ENCODE assay signal across 8 mouse cellular contexts in the genomic region with DNA sequence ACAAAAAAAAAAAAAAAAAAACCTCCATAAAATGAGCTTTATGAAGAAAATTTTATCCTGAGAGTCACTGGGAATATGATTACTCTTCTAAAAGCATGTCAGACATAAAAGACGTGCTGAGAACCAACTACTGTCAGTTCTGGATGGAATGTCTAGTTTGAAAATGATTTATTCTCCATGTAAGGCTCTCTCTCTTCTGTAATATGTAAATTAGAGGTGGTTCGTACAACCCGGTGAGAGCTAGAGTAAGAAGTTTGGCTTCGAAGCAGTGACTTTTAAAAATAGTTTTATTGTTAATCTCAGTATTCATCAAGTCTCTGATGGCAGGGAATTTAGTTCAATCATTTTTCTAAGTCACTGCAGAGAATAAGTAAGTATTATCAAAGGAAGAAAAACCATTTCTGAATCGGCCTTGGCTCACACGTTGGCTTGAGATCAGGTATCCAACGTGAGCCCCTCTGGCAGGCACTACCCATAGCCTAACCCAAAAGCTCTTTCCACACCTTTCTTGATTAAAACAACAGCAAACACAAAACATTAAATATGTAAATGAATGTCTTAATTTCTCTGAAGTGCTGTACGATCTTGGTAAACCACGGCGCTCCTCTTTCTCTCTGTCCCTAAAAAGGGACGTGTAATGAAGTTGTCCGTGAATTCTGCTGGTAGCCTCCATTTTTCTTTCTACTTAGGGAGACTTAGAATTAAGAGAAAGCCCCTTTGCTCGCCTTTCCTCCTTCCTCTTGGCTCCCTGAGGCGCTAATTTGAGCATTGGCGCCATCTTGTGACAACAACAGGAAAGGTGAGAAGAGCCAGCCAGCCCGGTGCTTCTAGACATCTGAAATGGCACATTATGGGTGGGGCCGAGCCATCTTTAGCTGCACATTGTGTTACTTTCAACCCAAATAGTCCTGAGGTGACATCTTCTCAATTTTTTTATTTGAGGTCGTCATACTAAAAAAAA. TPM values are rescaled to one million over a fixed set of nuclear protein-coding genes. Genes with fewer than 3 reads are reported as not detected.
DNase-seq lines count a peak whose midpoint lies in the region; ATAC-seq and TF ChIP-seq lines count a peak whose summit lies in the region.

No protein-coding gene starts in this region.

- H3K4me3 ChIP-seq in MEL (ENCODE audit: control insufficient read depth in 1 of 2, insufficient read depth in 1 of 2, low read depth in 2 of 2, low read length in 2 of 2): peak overlapping the region; percentile 68 to 71
- peak overlapping the region; percentile 24; the same call in 1 of the 2 replicates for H3K4me3 ChIP-seq in hindbrain, embryonic 10.5 days
- peak overlapping the region; percentile 13 for H3K4me3 ChIP-seq in lung, embryonic 15.5 days
- no peak overlapping the region for H3K4me3 ChIP-seq in thymus, adult 2 months (ENCODE audit: control insufficient read depth, insufficient read depth, low read length)

- no peaks in the 10 kb centered on the region for H3K79me2 ChIP-seq in MEL (ENCODE audit: control insufficient read depth, insufficient read depth, low read length, poor library complexity)

- 30% methylated on average over 18 of the region's 18 CpGs for WGBS in hindbrain, embryonic 10.5 days
- 17% methylated on average over 18 of the region's 18 CpGs for WGBS in lung, embryonic 15.5 days
- 24% methylated on average over 18 of the region's 18 CpGs for WGBS in thymus, adult 2 months

- no peaks in the 10 kb centered on the region for H3K27me3 ChIP-seq in MEL (ENCODE audit: control insufficient read depth in 1 of 2, insufficient read depth in 2 of 2, low read length in 2 of 2)
- no peaks in the 10 kb centered on the region for H3K27me3 ChIP-seq in hindbrain, embryonic 10.5 days (ENCODE audit: insufficient read depth, poor library complexity, severe bottlenecking)
- H3K27me3 ChIP-seq in lung, embryonic 15.5 days: no peaks in the 10 kb centered on the region
- H3K27me3 ChIP-seq in thymus, adult 2 months (ENCODE audit: control insufficient read depth, insufficient read depth, low read length): no peaks in the 10 kb centered on the region

- peak overlapping the region; percentile 65 for H3K27ac ChIP-seq in MEL (ENCODE audit: control insufficient read depth, low read depth, low read length)
- no peak overlapping the region for H3K27ac ChIP-seq in hindbrain, embryonic 10.5 days
- H3K27ac ChIP-seq in lung, embryonic 15.5 days: no peak overlapping the region
- H3K27ac ChIP-seq in thymus, adult 2 months (ENCODE audit: control insufficient read depth, insufficient read depth, low read length): no peak overlapping the region

- peaks cover 0 to 3% of the 10 kb centered on the region in 2 experiments; a peak in 1 of 4 replicates for H3K4me1 ChIP-seq in MEL (ENCODE audit: control insufficient read depth in 1 of 2, insufficient read depth in 2 of 2, low read length in 2 of 2)
- H3K4me1 ChIP-seq in hindbrain, embryonic 10.5 days (replicated peaks): 0 out of 2 replicates have a peak, but pooled peaks cover 2% of the 10 kb centered on the region
- peaks cover 4% of the 10 kb centered on the region; the same call in 1 of the 2 replicates for H3K4me1 ChIP-seq in lung, embryonic 15.5 days
- H3K4me1 ChIP-seq in thymus, adult 2 months (replicated peaks; ENCODE audit: control insufficient read depth, insufficient read depth, low read length): peaks cover 4% of the 10 kb centered on the region; the same call in 1 of the 2 replicates

- peak in 1 of 2 experiments; percentile 35; a peak in 1 of 4 replicates for TF ChIP-seq EP300 in MEL (IDR thresholded peaks at IDR 0.05; ENCODE audit: low read depth in 1 of 2, low read length in 2 of 2)

- peak; percentile 88 for ATAC-seq in frontal cortex, adult (ENCODE audit: low TSS enrichment)
- peak; percentile 74; the same call in 1 of the 2 replicates for ATAC-seq in lung, embryonic 15.5 days (ENCODE audit: borderline replicate concordance, extremely low read depth, low FRiP score, low TSS enrichment)

- DNase-seq in MEL (ENCODE audit: low read depth, low spot score): peak; percentile 93
- peak; percentile 42 for DNase-seq in cerebellum, adult 11-12 months
- DNase-seq in hindbrain, embryonic 10.5 days (ENCODE audit: low spot score): peak; percentile 78
- peak; percentile 75 for DNase-seq in layer of hippocampus, adult 9-10 months (ENCODE audit: low spot score)
- peak; percentile 41 for DNase-seq in ovary, adult 18-20 months (ENCODE audit: low spot score)
- DNase-seq in thymus, adult 2 months: peak; percentile 83

- H3K4me2 ChIP-seq in lung, embryonic 15.5 days: peak overlapping the region; percentile 32

- peaks cover 0 to 2% of the 10 kb centered on the region in 2 experiments; a peak in 2 of 4 replicates for H3K36me3 ChIP-seq in MEL (ENCODE audit: control insufficient read depth in 1 of 2, insufficient read depth in 2 of 2, low read length in 2 of 2)
- H3K36me3 ChIP-seq in hindbrain, embryonic 10.5 days: no peaks in the 10 kb centered on the region
- no peaks in the 10 kb centered on the region for H3K36me3 ChIP-seq in lung, embryonic 15.5 days
- H3K36me3 ChIP-seq in thymus, adult 2 months (ENCODE audit: control insufficient read depth, insufficient read depth, low read length): no peaks in the 10 kb centered on the region

- peak overlapping the region; percentile 83 for H3K9ac ChIP-seq in MEL (ENCODE audit: control insufficient read depth, low read depth, low read length, poor library complexity, severe bottlenecking)
- no peak overlapping the region for H3K9ac ChIP-seq in lung, embryonic 15.5 days

- TF ChIP-seq CTCF in MEL (IDR thresholded peaks at IDR 0.05 in 2 of 3, conservative IDR thresholded peaks at IDR 0.05 in 1 of 3; ENCODE audit: control insufficient read depth in 1 of 3, insufficient read depth in 1 of 3, low read depth in 2 of 3, low read length in 3 of 3, poor library complexity in 1 of 3, severe bottlenecking in 1 of 3): peak; percentile 67 to 98 (median 89)
- peak; percentile 49; the same call in 1 of the 2 replicates for TF ChIP-seq CTCF in thymus, adult 2 months (IDR thresholded peaks at IDR 0.05; ENCODE audit: borderline replicate concordance, control insufficient read depth, extremely low read depth, insufficient read depth, low read length, poor library complexity)

- TF ChIP-seq POLR2A in MEL (IDR thresholded peaks at IDR 0.05; ENCODE audit: control insufficient read depth in 1 of 2, insufficient read depth in 1 of 2, low read depth in 1 of 2, low read length in 2 of 2, poor library complexity in 1 of 2): no peak
- no peak for TF ChIP-seq POLR2A in thymus, adult 2 months (IDR thresholded peaks at IDR 0.05; ENCODE audit: control insufficient read depth, extremely low read depth, insufficient read depth, low read length, poor library complexity)

- H3K9me3 ChIP-seq in MEL (replicated peaks; ENCODE audit: insufficient read depth, low read length): no peaks in the 10 kb centered on the region
- H3K9me3 ChIP-seq in hindbrain, embryonic 10.5 days: no peaks in the 10 kb centered on the region
- H3K9me3 ChIP-seq in lung, embryonic 15.5 days: no peaks in the 10 kb centered on the region

- TF ChIP-seq RAD21 in MEL (IDR thresholded peaks at IDR 0.05; ENCODE audit: low read depth, low read length): peak; percentile 100

TF ChIP-seq in MEL, 35 proteins besides CTCF, POLR2A, EP300 and RAD21 (continues in another document):
- no peak for TF ChIP-seq JUND (IDR thresholded peaks at IDR 0.05; ENCODE audit: low read depth, low read length)
- TF ChIP-seq TCF12 (IDR thresholded peaks at IDR 0.05; ENCODE audit: low read depth, low read length): no peak
- peak; percentile 48; the same call in 1 of the 2 replicates for TF ChIP-seq RCOR1 (IDR thresholded peaks at IDR 0.05; ENCODE audit: low read depth, low read length)
- no peak for TF ChIP-seq POLR2AphosphoS2 (IDR thresholded peaks at IDR 0.05; ENCODE audit: low read length)
- no peak for TF ChIP-seq GABPA (IDR thresholded peaks at IDR 0.05; ENCODE audit: low read depth, low read length)
- 0 out of 2 replicates have a peak, but pooled peaks have one; percentile 38 for TF ChIP-seq MAX (IDR thresholded peaks at IDR 0.05; ENCODE audit: low read length)
- no peak for TF ChIP-seq TBP (IDR thresholded peaks at IDR 0.05; ENCODE audit: low read depth, low read length)
- no peak for TF ChIP-seq CHD1 (IDR thresholded peaks at IDR 0.05; ENCODE audit: low read depth, low read length)
- no peak for TF ChIP-seq UBTF (IDR thresholded peaks at IDR 0.05; ENCODE audit: borderline replicate concordance, insufficient read depth, low read depth, low read length)
- TF ChIP-seq GATA1 (IDR thresholded peaks at IDR 0.05; ENCODE audit: low read depth, low read length): no peak
- peak; percentile 50; the same call in 1 of the 2 replicates for TF ChIP-seq MAZ (IDR thresholded peaks at IDR 0.05; ENCODE audit: low read depth, low read length)
- TF ChIP-seq ZC3H11A (IDR thresholded peaks at IDR 0.05; ENCODE audit: low read depth, low read length): peak; percentile 99
- TF ChIP-seq NRF1 (IDR thresholded peaks at IDR 0.05; ENCODE audit: insufficient read depth, low read depth, low read length, poor library complexity, severe bottlenecking): no peak
- 0 out of 2 replicates have a peak, but pooled peaks have one; percentile 20 for TF ChIP-seq USF1 (IDR thresholded peaks at IDR 0.05; ENCODE audit: low read depth, low read length)
- TF ChIP-seq HCFC1 (IDR thresholded peaks at IDR 0.05; ENCODE audit: low read depth, low read length): 0 out of 2 replicates have a peak, but pooled peaks have one; percentile 53
- TF ChIP-seq MYB (IDR thresholded peaks at IDR 0.05; ENCODE audit: low read depth, low read length): no peak
- no peak for TF ChIP-seq POLR2AphosphoS5 (IDR thresholded peaks at IDR 0.05; ENCODE audit: borderline replicate concordance, low read depth, low read length)
- TF ChIP-seq MXI1 (IDR thresholded peaks at IDR 0.05; ENCODE audit: low read depth, low read length): peak; percentile 48
- peak; percentile 73 for TF ChIP-seq SIN3A (IDR thresholded peaks at IDR 0.05; ENCODE audit: low read length)

RNA-seq across cellular contexts. Expression of gene Itsn2, which starts 44.1 kb away (rescaled TPM):
- total RNA-seq in MEL (2012; rRNA removed): 40.1 and 41.9 TPM in 2 replicates
- polyA plus RNA-seq in MEL (2012; ENCODE audit: insufficient read depth in 1 of 2, insufficient read length in 2 of 2, low read depth in 1 of 2, low replicate concordance in 2 of 2, missing spikeins in 1 of 2): 100 to 1,000 TPM in 1 of 2 experiments, 10 to 100 TPM in 1; 47.5 to 218 TPM
- 12.9 and 17.1 TPM in 2 replicates for polyA plus RNA-seq in hindbrain, embryonic 10.5 days (2016; fragmentation: Nextera tagmentation; extraction: Ambion mirVana)
- polyA plus RNA-seq in lung, embryonic 15.5 days (2015; fragmentation: Nextera tagmentation; extraction: Ambion mirVana): 37.9 and 42.2 TPM in 2 replicates
- 51.6 and 62.9 TPM in 2 replicates for polyA plus RNA-seq in thymus, adult 2 months (2012; rRNA removed)

RNA-seq across cellular contexts. Expression of gene Gm3625, which starts 44.4 kb away (rescaled TPM):
- not detected in 2 replicates for total RNA-seq in MEL (2012; rRNA removed)
- polyA plus RNA-seq in MEL (2012; ENCODE audit: insufficient read depth in 1 of 2, insufficient read length in 2 of 2, low read depth in 1 of 2, low replicate concordance in 2 of 2, missing spikeins in 1 of 2): not detected
- not detected in 2 replicates for polyA plus RNA-seq in hindbrain, embryonic 10.5 days (2016; fragmentation: Nextera tagmentation; extraction: Ambion mirVana)
- not detected in 2 replicates for polyA plus RNA-seq in lung, embryonic 15.5 days (2015; fragmentation: Nextera tagmentation; extraction: Ambion mirVana)
- polyA plus RNA-seq in thymus, adult 2 months (2012; rRNA removed): not detected in 2 replicates

Comparison
In these comparisons a context has a peak if more than half of its experiments do, and no peak if none do; other contexts are left out.
1. DNase-seq: peak in every context shown above with its lines; median percentile 93 in MEL; 83 in thymus, adult 2 months; 78 in hindbrain, embryonic 10.5 days; 75 in layer of hippocampus, adult 9-10 months; 42 in cerebellum, adult 11-12 months; 41 in ovary, adult 18-20 months.